Mouse (Mus musculus) CD4-positive, CD25-positive, alpha-beta regulatory T cell, adult 9 weeks (primary cell): ENCODE results near the gene AW822073. TPM values are rescaled to one million over a fixed set of nuclear protein-coding genes. Genes with fewer than 3 reads are reported as not detected.

Experiments used
- polyA plus RNA-seq: library from polyadenylated mRNA; unstranded; fragments of 100-300 nt; shearing (Covaris generic); gene quantifications from one replicate; pipeline ENCODE4 v1.2.1, GENCODE M21; 2017

Gene AW822073
- 0.22 TPM for polyA plus RNA-seq

GRCm38 (mm10) chr10:58224827-58225785 is at the start of gene AW822073:
Gene AW822073, minus strand, starts transcription at chr10:58224930.

GRCm38 (mm10) chr10:58255213-58255892 is 30.6 kb upstream of the AW822073 start, which contains the start of gene Gcc2:
Gene Gcc2, plus strand, starts transcription at chr10:58255497.

GRCm38 (mm10) chr10:58236613-58237012 is 11.9 kb upstream of the AW822073 start, which contains the start of gene Gm4981:
Gene Gm4981, minus strand, starts transcription at chr10:58236701.

GRCm38 (mm10) chr10:58232641-58232969 is 7.9 kb upstream of the AW822073 start, which contains the start of gene Duxf3:
Gene Duxf3, minus strand, starts transcription at chr10:58232675.

Other genes with a start within 250 kb of the AW822073 start
- gene Duxf3, start 7.7 kb upstream of the AW822073 start, polyA plus RNA-seq, result 0.32 TPM
- not detected for gene Gm4981, start 11.8 kb upstream of the AW822073 start, polyA plus RNA-seq
- gene Gcc2, start 30.6 kb upstream of the AW822073 start, polyA plus RNA-seq, result 90.0 TPM
- gene Lims1, start 98.5 kb upstream of the AW822073 start, polyA plus RNA-seq, result 118 TPM
- gene Ranbp2, start 222.0 kb upstream of the AW822073 start, polyA plus RNA-seq, result 77.4 TPM